Mouse (Mus musculus): ENCODE data around the gene Axin2. TPM values are rescaled to one million over a fixed set of nuclear protein-coding genes. Genes with fewer than 3 reads are reported as not detected.

Gene Axin2
- polyA plus RNA-seq, 1 experiment from 2014 or later: 6.5 TPM

DNA sequence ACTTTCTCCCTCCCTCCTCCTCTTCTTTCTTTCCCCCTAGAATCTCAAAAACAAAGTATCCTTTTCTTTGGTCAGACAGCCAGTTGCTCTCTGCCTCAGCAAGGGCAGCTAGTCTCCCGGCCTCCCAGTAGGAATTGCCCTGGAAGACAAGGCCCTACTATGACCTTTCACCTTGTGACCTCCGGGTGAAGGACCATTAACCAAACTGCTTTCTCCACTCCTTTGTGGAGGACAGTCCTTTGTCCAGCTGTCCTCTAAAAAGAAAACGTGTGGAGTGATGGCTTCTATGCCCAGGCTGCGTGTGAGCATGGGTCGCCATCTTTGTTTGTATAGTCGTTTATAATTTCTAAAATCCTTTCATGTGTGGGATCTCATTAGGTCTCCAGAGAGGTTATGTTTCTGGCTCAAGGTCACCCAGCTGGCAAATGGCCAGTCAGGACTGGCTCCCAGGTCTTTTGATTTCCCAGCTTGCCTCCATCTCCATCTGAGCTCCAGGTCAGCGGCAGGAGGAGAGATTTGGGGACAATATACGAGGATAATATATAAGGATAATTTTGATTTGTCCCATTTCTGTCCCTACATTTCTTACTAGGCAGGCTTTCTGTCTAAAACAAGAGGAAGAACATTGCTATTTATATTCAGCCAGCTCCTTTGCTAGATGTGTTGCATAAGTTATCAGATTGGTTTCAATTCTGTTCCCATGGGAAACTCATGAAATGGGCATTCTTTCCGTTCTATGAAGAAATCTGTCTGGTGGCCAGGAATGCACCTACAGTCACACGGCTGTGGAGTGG is 75.2 kb downstream of the Axin2 start:
- Histone ChIP-seq H3K4me1 (replicated peaks; ENCODE audit: control insufficient read depth, insufficient read depth, low read length) (no peaks in the 10 kb centered on the region), H3K27ac (ENCODE audit: low read depth) (no peak overlapping the region), H3K9me3 (ENCODE audit: control insufficient read depth, low read length) (0 out of 2 replicates have a peak, but pooled peaks cover 5% of the 10 kb centered on the region), H3K9ac (ENCODE audit: low read length) (no peak overlapping the region), H3K36me3 (ENCODE audit: control insufficient read depth, insufficient read depth, low read length) (no peaks in the 10 kb centered on the region), H3K27me3 (replicated peaks; ENCODE audit: control insufficient read depth, insufficient read depth, low read length) (no peaks in the 10 kb centered on the region), H3K4me2 (ENCODE audit: low read length) (no peak overlapping the region), H3K4me3 (ENCODE audit: low read depth, low read length) (no peak overlapping the region)
- ATAC-seq (replicated peaks; ENCODE audit: low FRiP score, low TSS enrichment, low read depth): no peak
- no peak for DNase-seq (ENCODE audit: low spot score)
- 76% methylated on average over 10 of the region's 10 CpGs for WGBS

DNA sequence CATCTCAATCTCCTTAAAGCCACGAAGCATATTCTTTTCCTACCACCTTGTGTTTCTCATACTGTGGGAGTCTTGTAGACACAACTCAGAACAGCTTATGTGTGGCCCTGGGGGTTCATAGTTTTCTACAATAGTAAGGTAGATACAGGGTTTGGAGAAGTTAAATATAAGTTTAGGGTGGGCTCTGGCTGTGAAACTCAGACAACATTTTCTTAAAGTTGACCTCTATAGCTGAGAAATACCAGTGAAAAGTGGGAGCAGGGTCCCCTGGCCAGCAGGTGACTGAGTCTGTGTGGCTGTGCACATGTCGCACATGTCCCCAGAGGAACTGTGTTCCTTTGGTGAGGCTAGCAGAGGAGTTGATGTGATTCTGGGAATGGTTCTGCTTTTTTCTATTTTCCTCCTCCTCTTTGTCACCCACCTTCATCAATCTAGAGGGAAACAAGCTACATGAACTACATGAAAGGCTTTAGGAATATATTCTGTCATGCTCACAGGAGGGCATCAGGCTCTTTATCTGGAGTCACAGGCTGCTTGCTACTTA is 75.9 kb downstream of the Axin2 start:
- DNase-seq (ENCODE audit: low spot score) (no peak), ATAC-seq (replicated peaks; ENCODE audit: low FRiP score, low TSS enrichment, low read depth) (no peak)
- Histone ChIP-seq H3K4me3 (ENCODE audit: low read depth, low read length) (no peak overlapping the region), H3K4me2 (ENCODE audit: low read length) (no peak overlapping the region), H3K4me1 (replicated peaks; ENCODE audit: control insufficient read depth, insufficient read depth, low read length) (no peaks in the 10 kb centered on the region), H3K27ac (ENCODE audit: low read depth) (no peak overlapping the region), H3K9me3 (ENCODE audit: control insufficient read depth, low read length) (peaks cover 11% of the 10 kb centered on the region), H3K27me3 (replicated peaks; ENCODE audit: control insufficient read depth, insufficient read depth, low read length) (no peaks in the 10 kb centered on the region), H3K9ac (ENCODE audit: low read length) (no peak overlapping the region), H3K36me3 (ENCODE audit: control insufficient read depth, insufficient read depth, low read length) (no peaks in the 10 kb centered on the region)
- WGBS: 84% methylated on average over 2 of the region's 2 CpGs

DNA sequence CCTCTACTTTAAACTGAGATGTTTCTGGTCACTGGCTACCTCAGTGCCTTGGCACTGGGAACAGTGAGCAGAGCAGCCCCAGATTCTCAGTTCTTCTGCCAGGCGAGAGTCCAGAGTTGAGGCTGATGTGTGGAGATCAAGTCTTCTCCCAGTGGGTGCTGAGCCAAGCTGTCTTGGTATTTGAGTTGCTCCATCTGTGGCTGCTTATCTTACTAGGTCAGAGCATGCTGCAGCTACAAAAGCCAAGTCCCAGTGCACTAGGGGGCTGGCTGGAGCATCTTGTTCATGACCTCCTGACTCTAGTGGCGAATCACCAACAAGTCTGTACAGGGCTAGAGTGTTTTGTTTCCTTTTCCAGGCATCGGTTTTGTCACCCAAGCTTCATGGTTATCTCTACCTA is 77.7 kb downstream of the Axin2 start:
- no peak for ATAC-seq (replicated peaks; ENCODE audit: low FRiP score, low TSS enrichment, low read depth)
- H3K4me3 ChIP-seq (ENCODE audit: low read depth, low read length): no peak overlapping the region
- no peak for DNase-seq (ENCODE audit: low spot score)
- H3K9ac ChIP-seq (ENCODE audit: low read length): no peak overlapping the region
- no peaks in the 10 kb centered on the region for H3K4me1 ChIP-seq (replicated peaks; ENCODE audit: control insufficient read depth, insufficient read depth, low read length)
- peaks cover 15% of the 10 kb centered on the region for H3K9me3 ChIP-seq (ENCODE audit: control insufficient read depth, low read length)
- H3K36me3 ChIP-seq (ENCODE audit: control insufficient read depth, insufficient read depth, low read length): no peaks in the 10 kb centered on the region
- H3K27me3 ChIP-seq (replicated peaks; ENCODE audit: control insufficient read depth, insufficient read depth, low read length): no peaks in the 10 kb centered on the region
- no peak overlapping the region for H3K4me2 ChIP-seq (ENCODE audit: low read length)
- WGBS: 93% methylated on average over 3 of the region's 3 CpGs
- no peak overlapping the region for H3K27ac ChIP-seq (ENCODE audit: low read depth)

Other genes starting within 250 kb of the Axin2 start
- gene E030025P04Rik, start 224.0 kb downstream of the Axin2 start, polyA plus RNA-seq (2014; fragmentation: Nextera tagmentation; extraction: Ambion mirVana): not detected in 2 replicates

Measured in intestine, embryonic 14.5 days (tissue).